Mouse (Mus musculus): ENCODE data around the gene Atp7b. TPM values are rescaled to one million over a fixed set of nuclear protein-coding genes. Genes with fewer than 3 reads are reported as not detected.

The Atp7b gene
- polyA plus RNA-seq, 1 experiment from 2014 or later = 2.3 TPM

DNA sequence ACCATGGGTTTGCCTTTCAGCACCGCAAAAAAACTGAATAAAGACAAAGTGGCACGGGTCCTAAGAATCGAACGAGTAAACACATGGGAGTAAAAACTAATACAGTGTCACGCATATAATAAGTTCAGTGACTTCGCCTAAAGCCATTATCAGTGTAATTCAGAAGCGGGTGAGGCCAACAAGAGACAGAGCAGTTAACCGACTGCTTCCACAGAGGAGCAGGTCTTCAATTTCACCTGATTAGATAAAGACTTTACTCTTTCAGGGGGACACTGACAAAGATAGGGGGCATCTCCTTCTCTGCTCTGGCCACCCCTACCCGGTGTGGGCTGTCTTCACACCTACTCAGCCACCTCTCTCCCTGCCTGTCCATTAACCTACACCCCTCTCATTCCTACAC lies 1.7 kb downstream of the Atp7b start:
- Histone ChIP-seq H3K4me3 (ENCODE audit: low read depth, low read length) (no peak overlapping the region), H3K27ac (ENCODE audit: low read depth, low read length) (no peak overlapping the region), H3K27me3 (ENCODE audit: control insufficient read depth, insufficient read depth, low read length) (peaks cover 5% of the 10 kb centered on the region; the same call in 1 of the 2 replicates), H3K4me2 (ENCODE audit: low read depth, low read length, severe bottlenecking) (no peak overlapping the region), H3K9me3 (ENCODE audit: control insufficient read depth, low read length) (no peaks in the 10 kb centered on the region), H3K36me3 (ENCODE audit: control insufficient read depth, insufficient read depth, low read length) (no peaks in the 10 kb centered on the region), H3K9ac (ENCODE audit: low read length) (no peak overlapping the region), H3K4me1 (replicated peaks; ENCODE audit: control insufficient read depth, insufficient read depth, low read length) (no peaks in the 10 kb centered on the region; the same call in 1 of the 2 replicates)
- DNase-seq (ENCODE audit: low spot score) (no peak), ATAC-seq (replicated peaks; ENCODE audit: low FRiP score) (no peak)
- WGBS = 85% methylated on average over 9 of the region's 9 CpGs

DNA sequence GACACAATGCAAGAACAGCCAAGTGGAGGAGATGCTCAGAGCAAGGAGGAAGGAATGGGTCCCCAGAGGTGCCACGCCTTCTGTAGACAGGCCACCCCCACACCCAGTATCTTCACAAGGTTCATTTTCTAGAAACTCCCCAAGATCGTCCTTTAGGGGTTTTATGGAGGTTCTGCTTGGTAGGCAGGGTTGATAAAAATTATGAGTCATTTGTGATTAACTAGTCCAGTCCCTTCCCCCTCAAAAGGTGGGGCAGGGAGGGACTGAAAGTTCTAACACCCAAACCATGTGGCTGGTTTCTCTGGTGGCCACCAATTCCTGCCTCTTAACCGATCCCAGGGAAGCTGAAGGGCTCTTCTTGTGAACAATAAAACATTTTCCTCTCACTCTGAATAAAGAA lies 3.3 kb downstream of the Atp7b start:
- H3K27me3 ChIP-seq (ENCODE audit: control insufficient read depth, insufficient read depth, low read length) = peaks cover 5% of the 10 kb centered on the region; the same call in 1 of the 2 replicates
- no peak overlapping the region for H3K9ac ChIP-seq (ENCODE audit: low read length)
- DNase-seq (ENCODE audit: low spot score) (no peak), ATAC-seq (replicated peaks; ENCODE audit: low FRiP score) (no peak)
- H3K4me3 ChIP-seq (ENCODE audit: low read depth, low read length) = no peak overlapping the region
- H3K4me1 ChIP-seq (replicated peaks; ENCODE audit: control insufficient read depth, insufficient read depth, low read length) = no peaks in the 10 kb centered on the region; the same call in 1 of the 2 replicates
- H3K9me3 ChIP-seq (ENCODE audit: control insufficient read depth, low read length) = no peaks in the 10 kb centered on the region
- no peak overlapping the region for H3K27ac ChIP-seq (ENCODE audit: low read depth, low read length)
- H3K36me3 ChIP-seq (ENCODE audit: control insufficient read depth, insufficient read depth, low read length) = no peaks in the 10 kb centered on the region
- H3K4me2 ChIP-seq (ENCODE audit: low read depth, low read length, severe bottlenecking) = no peak overlapping the region
- 79% methylated on average over 3 of the region's 3 CpGs for WGBS

DNA sequence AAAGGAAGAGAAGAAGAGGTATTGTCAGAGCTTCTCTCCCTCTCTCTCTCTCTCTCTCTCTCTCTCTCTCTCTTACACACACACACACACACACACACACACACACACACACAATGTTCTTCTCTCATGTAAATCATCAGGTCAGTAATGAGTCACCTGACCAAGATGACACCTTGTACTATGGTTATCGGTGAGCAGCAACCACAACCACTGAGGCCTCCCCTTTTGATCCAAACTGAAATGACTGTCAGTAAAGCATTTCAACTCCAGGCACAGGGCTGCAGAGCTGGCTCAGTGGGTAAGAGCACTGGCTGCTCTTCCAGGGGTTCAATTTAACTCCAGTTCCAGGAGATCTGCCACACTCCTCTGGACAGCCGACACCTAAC lies 4.6 kb downstream of the Atp7b start:
- no peak overlapping the region for H3K4me3 ChIP-seq (ENCODE audit: low read depth, low read length)
- WGBS = 95% methylated on average over 2 of the region's 2 CpGs

DNA sequence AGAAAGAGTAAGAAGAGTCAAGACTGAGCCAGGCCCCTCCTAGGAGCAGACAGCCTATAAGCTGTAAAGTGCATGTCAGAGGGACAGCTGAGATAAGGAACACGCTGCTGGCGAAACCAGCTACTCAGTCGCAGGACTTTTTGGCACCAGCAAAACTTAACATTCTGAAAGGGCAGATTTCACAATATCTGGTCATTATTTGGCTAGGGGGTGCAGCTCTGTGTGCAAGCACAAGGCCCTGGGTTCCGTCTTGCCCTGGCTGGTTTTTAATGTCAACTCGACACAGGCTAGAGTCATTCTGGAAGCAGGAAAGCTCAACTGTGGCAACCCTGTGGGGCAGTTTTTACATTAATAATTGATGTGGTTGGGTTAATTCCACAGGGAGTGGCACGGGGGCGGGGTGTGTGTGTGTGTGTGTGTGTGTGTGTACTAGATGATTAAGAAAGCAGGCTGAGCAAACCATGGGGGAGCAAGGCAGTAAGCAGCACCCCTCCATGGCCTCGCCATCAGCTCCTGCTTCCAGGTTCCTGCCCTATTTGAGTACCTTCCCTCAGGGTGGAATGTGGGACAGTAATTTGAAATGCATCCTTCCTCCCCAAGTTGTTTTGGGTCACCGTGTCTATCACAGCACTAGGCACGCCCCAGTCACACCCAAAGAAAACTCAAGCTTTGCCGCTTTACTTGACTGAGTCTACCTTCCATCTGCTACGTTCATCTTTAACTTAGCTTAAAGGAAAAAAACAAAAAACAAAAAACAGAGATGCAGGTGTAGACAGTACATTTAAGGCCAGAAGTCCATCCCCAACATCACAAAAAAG lies 5.2 kb downstream of the Atp7b start:
- 85% methylated on average over 12 of the region's 12 CpGs for WGBS
- Histone ChIP-seq H3K4me2 (ENCODE audit: low read depth, low read length, severe bottlenecking) (no peak overlapping the region), H3K9me3 (ENCODE audit: control insufficient read depth, low read length) (no peaks in the 10 kb centered on the region), H3K4me3 (ENCODE audit: low read depth, low read length) (no peak overlapping the region), H3K27ac (ENCODE audit: low read depth, low read length) (no peak overlapping the region), H3K9ac (ENCODE audit: low read length) (no peak overlapping the region), H3K36me3 (ENCODE audit: control insufficient read depth, insufficient read depth, low read length) (no peaks in the 10 kb centered on the region), H3K27me3 (ENCODE audit: control insufficient read depth, insufficient read depth, low read length) (peaks cover 5% of the 10 kb centered on the region; the same call in 1 of the 2 replicates), H3K4me1 (replicated peaks; ENCODE audit: control insufficient read depth, insufficient read depth, low read length) (no peaks in the 10 kb centered on the region; the same call in 1 of the 2 replicates)
- DNase-seq (ENCODE audit: low spot score) (no peak), ATAC-seq (replicated peaks; ENCODE audit: low FRiP score) (no peak)

More for the DNA sequence above, 4.6 kb downstream of the Atp7b start:
- Histone ChIP-seq H3K36me3 (ENCODE audit: control insufficient read depth, insufficient read depth, low read length) (no peaks in the 10 kb centered on the region), H3K9ac (ENCODE audit: low read length) (no peak overlapping the region), H3K27ac (ENCODE audit: low read depth, low read length) (no peak overlapping the region), H3K9me3 (ENCODE audit: control insufficient read depth, low read length) (no peaks in the 10 kb centered on the region), H3K27me3 (ENCODE audit: control insufficient read depth, insufficient read depth, low read length) (peaks cover 5% of the 10 kb centered on the region; the same call in 1 of the 2 replicates), H3K4me1 (replicated peaks; ENCODE audit: control insufficient read depth, insufficient read depth, low read length) (no peaks in the 10 kb centered on the region; the same call in 1 of the 2 replicates), H3K4me2 (ENCODE audit: low read depth, low read length, severe bottlenecking) (no peak overlapping the region)
- ATAC-seq (replicated peaks; ENCODE audit: low FRiP score) (no peak), DNase-seq (ENCODE audit: low spot score) (no peak)

- Histone ChIP-seq H3K9ac (ENCODE audit: low read length) (no peak overlapping the region), H3K27me3 (ENCODE audit: control insufficient read depth, insufficient read depth, low read length) (no peaks in the 10 kb centered on the region), H3K9me3 (ENCODE audit: control insufficient read depth, low read length) (no peaks in the 10 kb centered on the region), H3K4me3 (ENCODE audit: low read depth, low read length) (no peak overlapping the region), H3K4me2 (ENCODE audit: low read depth, low read length, severe bottlenecking) (no peak overlapping the region), H3K4me1 (replicated peaks; ENCODE audit: control insufficient read depth, insufficient read depth, low read length) (no peaks in the 10 kb centered on the region), H3K36me3 (ENCODE audit: control insufficient read depth, insufficient read depth, low read length) (no peaks in the 10 kb centered on the region), H3K27ac (ENCODE audit: low read depth, low read length) (no peak overlapping the region)
- WGBS = 77% methylated on average over 2 of the region's 2 CpGs
- ATAC-seq (replicated peaks; ENCODE audit: low FRiP score) = peak; percentile 75
- DNase-seq (ENCODE audit: low spot score) = peak; percentile 73
Observed at GRCm38 (mm10) chr8:22047699-22048464, 12.2 kb downstream of the Atp7b start.

DNA sequence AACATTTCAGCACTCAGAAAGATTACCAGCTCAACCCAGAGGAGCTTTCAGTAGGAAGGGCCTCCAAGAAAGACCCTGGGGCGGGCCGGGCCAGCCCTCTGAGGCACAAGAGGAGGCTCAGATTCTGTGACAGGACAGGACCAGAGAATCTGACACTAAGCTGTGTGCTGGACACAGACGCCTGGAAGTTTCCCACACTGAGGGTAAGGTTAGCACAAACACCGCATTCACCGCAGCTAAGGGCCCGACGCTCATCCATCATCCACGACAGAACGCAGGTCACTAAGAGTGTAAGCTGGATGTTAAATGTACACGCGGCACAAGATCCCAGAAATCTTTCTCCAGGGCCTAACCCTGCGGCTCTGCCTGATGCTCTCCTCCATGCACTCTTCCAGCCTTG lies 16.4 kb downstream of the Atp7b start:
- Histone ChIP-seq H3K4me2 (ENCODE audit: low read depth, low read length, severe bottlenecking) (no peak overlapping the region), H3K9ac (ENCODE audit: low read length) (no peak overlapping the region), H3K9me3 (ENCODE audit: control insufficient read depth, low read length) (no peaks in the 10 kb centered on the region), H3K36me3 (ENCODE audit: control insufficient read depth, insufficient read depth, low read length) (no peaks in the 10 kb centered on the region), H3K27me3 (ENCODE audit: control insufficient read depth, insufficient read depth, low read length) (no peaks in the 10 kb centered on the region), H3K27ac (ENCODE audit: low read depth, low read length) (no peak overlapping the region), H3K4me3 (ENCODE audit: low read depth, low read length) (no peak overlapping the region), H3K4me1 (replicated peaks; ENCODE audit: control insufficient read depth, insufficient read depth, low read length) (peaks cover 4% of the 10 kb centered on the region; the same call in 1 of the 2 replicates)
- ATAC-seq (replicated peaks; ENCODE audit: low FRiP score) (no peak), DNase-seq (ENCODE audit: low spot score) (no peak)
- 72% methylated on average over 12 of the region's 12 CpGs for WGBS

DNA sequence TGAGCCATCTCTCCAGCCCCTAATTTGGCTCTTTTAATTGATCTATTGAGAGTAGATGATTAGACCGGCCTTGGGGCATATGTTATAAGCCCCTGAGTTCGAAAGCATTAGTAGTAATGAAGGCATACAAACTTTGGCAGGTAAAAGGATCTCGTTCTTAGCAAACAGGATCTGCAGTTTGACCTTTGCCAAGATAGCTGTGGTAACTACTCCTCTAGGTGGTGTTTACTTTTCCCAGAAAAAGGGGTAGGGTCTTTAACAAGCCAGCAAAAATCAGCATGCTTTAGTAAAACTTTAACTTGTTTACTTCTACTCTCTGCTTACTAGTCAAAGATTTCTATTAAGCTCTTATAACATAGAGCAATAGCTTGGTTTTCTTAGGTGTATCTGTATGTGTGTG lies 17.6 kb downstream of the Atp7b start:
- no peaks in the 10 kb centered on the region for H3K9me3 ChIP-seq (ENCODE audit: control insufficient read depth, low read length)
- no peak overlapping the region for H3K4me3 ChIP-seq (ENCODE audit: low read depth, low read length)
- H3K36me3 ChIP-seq (ENCODE audit: control insufficient read depth, insufficient read depth, low read length) = no peaks in the 10 kb centered on the region
- WGBS = 86% methylated on average over 3 of the region's 3 CpGs
- H3K9ac ChIP-seq (ENCODE audit: low read length) = no peak overlapping the region
- DNase-seq (ENCODE audit: low spot score) = no peak
- peaks cover 4% of the 10 kb centered on the region; the same call in 1 of the 2 replicates for H3K4me1 ChIP-seq (replicated peaks; ENCODE audit: control insufficient read depth, insufficient read depth, low read length)
- no peak for ATAC-seq (replicated peaks; ENCODE audit: low FRiP score)
- H3K27me3 ChIP-seq (ENCODE audit: control insufficient read depth, insufficient read depth, low read length) = no peaks in the 10 kb centered on the region
- no peak overlapping the region for H3K4me2 ChIP-seq (ENCODE audit: low read depth, low read length, severe bottlenecking)
- H3K27ac ChIP-seq (ENCODE audit: low read depth, low read length) = no peak overlapping the region

DNA sequence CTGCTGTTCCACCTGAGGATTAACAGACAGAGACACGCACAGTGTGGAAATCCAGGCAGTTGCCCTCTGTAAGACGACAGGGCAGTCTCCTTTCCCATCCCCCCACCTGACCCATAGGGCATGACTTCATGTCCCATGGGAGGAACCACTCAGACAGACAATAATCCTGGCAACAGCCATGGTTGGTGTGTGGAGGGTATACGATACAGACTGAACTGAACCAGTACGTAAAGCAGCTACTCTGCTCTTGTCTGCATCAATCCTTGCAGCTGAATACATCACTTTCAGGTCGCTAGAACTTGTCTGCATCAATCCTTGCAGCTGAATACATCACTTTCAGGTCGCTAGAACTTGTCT lies 20.0 kb downstream of the Atp7b start:
- H3K4me2 ChIP-seq (ENCODE audit: low read depth, low read length, severe bottlenecking) = no peak overlapping the region
- H3K4me3 ChIP-seq (ENCODE audit: low read depth, low read length) = no peak overlapping the region
- H3K27me3 ChIP-seq (ENCODE audit: control insufficient read depth, insufficient read depth, low read length) = no peaks in the 10 kb centered on the region
- H3K9ac ChIP-seq (ENCODE audit: low read length) = no peak overlapping the region
- 32% methylated on average over 6 of the region's 6 CpGs for WGBS
- no peak for DNase-seq (ENCODE audit: low spot score)
- H3K27ac ChIP-seq (ENCODE audit: low read depth, low read length) = no peak overlapping the region
- peaks cover 4% of the 10 kb centered on the region; the same call in 1 of the 2 replicates for H3K4me1 ChIP-seq (replicated peaks; ENCODE audit: control insufficient read depth, insufficient read depth, low read length)
- H3K36me3 ChIP-seq (ENCODE audit: control insufficient read depth, insufficient read depth, low read length) = no peaks in the 10 kb centered on the region
- ATAC-seq (replicated peaks; ENCODE audit: low FRiP score) = 0 out of 2 replicates have a peak, but pooled peaks have one; percentile 30
- no peaks in the 10 kb centered on the region for H3K9me3 ChIP-seq (ENCODE audit: control insufficient read depth, low read length)

All from forebrain, embryonic 11.5 days (tissue).